Mouse (Mus musculus): ENCODE measurements around the gene Mcm7. TPM values are rescaled to one million over a fixed set of nuclear protein-coding genes. Genes with fewer than 3 reads are reported as not detected.

The Mcm7 gene
- polyA plus RNA-seq, 1 experiment from 2014 or later: 71.5 TPM

DNA sequence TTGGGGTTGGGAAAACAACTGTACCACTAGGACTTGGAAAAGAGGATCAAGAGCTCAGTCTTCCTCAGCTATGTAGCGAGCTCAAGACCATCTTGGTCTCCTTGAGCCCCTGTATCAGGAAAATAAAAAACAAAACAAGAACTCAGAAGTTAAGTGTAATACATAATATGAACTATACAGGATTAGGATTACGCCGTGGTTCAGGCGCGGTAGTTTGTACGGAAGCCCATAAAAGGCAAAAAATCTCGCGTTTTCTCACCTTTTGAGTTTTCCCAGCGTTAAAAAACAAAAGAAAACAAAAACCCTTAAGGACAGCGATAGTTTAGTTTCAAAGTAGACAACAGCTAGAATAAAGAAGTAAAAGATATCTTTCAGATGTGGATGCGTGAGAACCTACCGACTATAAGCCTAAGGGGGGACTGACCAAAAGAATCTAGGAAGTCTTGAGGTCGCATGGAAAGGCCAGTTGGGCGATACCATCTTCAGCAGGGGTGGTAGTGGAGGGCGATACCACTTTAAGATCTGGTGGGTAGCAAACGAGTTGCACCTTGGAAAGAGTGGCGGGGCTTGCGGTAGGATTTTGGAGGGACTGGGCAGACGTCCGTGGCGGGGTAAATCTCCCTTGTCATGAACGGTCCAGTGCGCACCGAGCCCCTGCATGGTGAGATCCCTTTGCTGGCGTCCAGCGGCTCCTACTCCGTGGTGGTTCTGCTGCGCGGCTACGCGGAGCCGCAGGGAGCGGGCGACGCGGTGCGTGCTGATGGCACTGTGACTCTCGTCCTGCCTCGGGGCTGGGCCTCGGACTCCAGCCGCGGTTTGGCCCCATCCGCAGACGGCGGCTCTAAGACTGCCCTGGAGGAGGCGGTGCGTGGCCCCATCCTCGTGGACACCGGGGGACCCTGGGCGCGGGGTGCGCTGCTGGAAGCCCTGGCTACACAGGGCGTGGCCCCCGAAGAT, 21.8 kb upstream of the Mcm7 start, which contains the start of gene Mblac1:
Gene Mblac1 (plus strand): TSS at position 544 of the 957 bp plus-strand sequence.
- peak within 1 kb of the TSS; percentile 84 for H3K9ac ChIP-seq (replicated peaks; ENCODE audit: low read depth, low read length)
- ATAC-seq (ENCODE audit: low read depth): peak; percentile 88
- H3K4me2 ChIP-seq (ENCODE audit: low read depth, low read length): peak within 1 kb of the TSS; percentile 96
- H3K27ac ChIP-seq (ENCODE audit: low read depth, low read length): peak within 1 kb of the TSS; percentile 90
- H3K4me1 ChIP-seq (ENCODE audit: control insufficient read depth, insufficient read depth, low read length): peaks cover 7% of the 10 kb centered on the region; the same call in 1 of the 2 replicates
- H3K9me3 ChIP-seq (ENCODE audit: control insufficient read depth, low read length): no peaks in the 10 kb centered on the region
- H3K27me3 ChIP-seq (ENCODE audit: control insufficient read depth, insufficient read depth, low read length): no peaks in the 10 kb centered on the region
- 7% methylated on average over 54 of the region's 54 CpGs for WGBS
- no peaks in the 10 kb centered on the region; the same call in 1 of the 2 replicates for H3K36me3 ChIP-seq (ENCODE audit: control insufficient read depth, insufficient read depth, low read length)
- H3K4me3 ChIP-seq (ENCODE audit: low read depth, low read length): peak within 1 kb of the TSS; percentile 76

DNA sequence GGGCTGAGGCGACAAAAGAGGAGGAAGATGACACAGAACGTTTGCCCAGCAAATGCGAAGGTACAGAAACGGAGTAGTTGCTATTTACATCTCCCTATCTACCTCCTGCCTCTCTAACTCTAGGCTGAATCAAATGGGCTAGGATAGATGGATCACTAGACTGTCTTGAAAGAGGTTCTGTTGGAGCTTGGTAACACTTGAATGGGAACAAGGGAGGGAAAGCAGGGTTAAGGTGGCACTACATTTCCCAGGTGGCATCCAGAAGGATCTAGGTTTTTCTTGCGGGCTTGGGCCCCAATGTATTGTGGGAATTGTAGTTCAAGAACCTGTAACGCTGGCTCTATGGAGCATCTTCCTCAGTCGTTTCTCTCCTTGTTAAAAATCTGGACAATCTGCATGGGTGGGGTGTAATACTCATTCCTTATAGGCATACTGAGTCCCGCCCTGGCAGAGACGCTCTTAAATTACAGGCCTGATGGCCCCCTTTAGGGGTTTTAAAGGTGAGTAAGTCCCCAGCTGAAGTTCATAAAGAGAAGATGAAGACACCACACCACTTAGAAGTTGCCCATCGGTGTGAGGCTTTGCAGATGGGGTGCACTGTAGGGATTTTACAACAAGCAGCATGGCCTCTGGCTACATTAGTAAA, 15.6 kb upstream of the Mcm7 start:
- H3K4me3 ChIP-seq (ENCODE audit: low read depth, low read length): peak overlapping the region; percentile 49
- peaks cover 16% of the 10 kb centered on the region; the same call in 1 of the 2 replicates for H3K36me3 ChIP-seq (ENCODE audit: control insufficient read depth, insufficient read depth, low read length)
- no peaks in the 10 kb centered on the region for H3K9me3 ChIP-seq (ENCODE audit: control insufficient read depth, low read length)
- peak; percentile 81 for ATAC-seq (ENCODE audit: low read depth)
- H3K27ac ChIP-seq (ENCODE audit: low read depth, low read length): peak overlapping the region; percentile 55
- peak overlapping the region; percentile 44 for H3K9ac ChIP-seq (replicated peaks; ENCODE audit: low read depth, low read length)
- WGBS: under 1% methylated on average over 10 of the region's 10 CpGs
- H3K4me1 ChIP-seq (ENCODE audit: control insufficient read depth, insufficient read depth, low read length): peaks cover 10% of the 10 kb centered on the region
- H3K27me3 ChIP-seq (ENCODE audit: control insufficient read depth, insufficient read depth, low read length): no peaks in the 10 kb centered on the region
- H3K4me2 ChIP-seq (ENCODE audit: low read depth, low read length): peak overlapping the region; percentile 86

DNA sequence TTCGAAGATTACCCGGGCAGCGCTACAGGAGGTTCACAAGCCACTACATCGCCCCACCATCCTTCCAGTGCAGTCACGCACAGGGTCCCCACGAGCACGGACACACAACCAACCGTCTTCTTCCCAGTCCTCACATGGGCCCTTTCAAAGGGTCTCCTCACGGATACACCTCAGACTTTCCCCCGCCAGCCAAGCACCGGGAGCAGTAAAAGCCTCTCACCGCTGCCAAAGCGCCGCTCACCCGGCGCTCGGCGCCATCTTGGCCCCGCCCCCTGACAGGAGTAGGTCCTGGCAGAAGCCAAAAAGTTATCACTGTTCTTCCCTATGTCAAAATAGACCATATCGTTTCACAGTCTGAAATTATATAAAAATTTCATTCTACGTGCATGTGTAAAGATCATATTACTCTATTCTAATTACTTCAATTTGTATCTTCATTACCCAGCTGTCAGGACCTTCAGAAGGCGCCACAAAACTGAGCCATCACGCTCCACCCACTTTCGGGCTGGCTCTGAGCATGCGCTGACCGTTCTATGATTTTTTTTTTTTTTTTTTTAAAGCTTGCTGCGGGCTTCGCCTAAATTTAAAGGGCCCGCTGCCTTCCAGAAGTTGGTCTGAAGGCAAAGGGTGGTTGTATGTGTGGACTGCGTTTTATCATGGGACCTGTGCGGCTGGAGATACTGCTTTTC, 14.9 kb upstream of the Mcm7 start, which contains the start of the genes Taf6 and Cnpy4:
Gene Taf6 (minus strand): TSS at position 502 of the 689 bp plus-strand sequence.
Gene Cnpy4 (plus strand): TSS at position 536 of the 689 bp plus-strand sequence.
- under 1% methylated on average over 31 of the region's 31 CpGs for WGBS
- peaks cover 10% of the 10 kb centered on the region for H3K4me1 ChIP-seq (ENCODE audit: control insufficient read depth, insufficient read depth, low read length)
- H3K4me2 ChIP-seq (ENCODE audit: low read depth, low read length): peak within 1 kb of the TSS; percentile 86
- peak within 1 kb of the TSS; percentile 74 for H3K9ac ChIP-seq (replicated peaks; ENCODE audit: low read depth, low read length)
- no peaks in the 10 kb centered on the region for H3K27me3 ChIP-seq (ENCODE audit: control insufficient read depth, insufficient read depth, low read length)
- H3K27ac ChIP-seq (ENCODE audit: low read depth, low read length): peak within 1 kb of the TSS; percentile 64
- peak within 1 kb of the TSS; percentile 49 for H3K4me3 ChIP-seq (ENCODE audit: low read depth, low read length)
- H3K36me3 ChIP-seq (ENCODE audit: control insufficient read depth, insufficient read depth, low read length): peaks cover 22% of the 10 kb centered on the region
- H3K9me3 ChIP-seq (ENCODE audit: control insufficient read depth, low read length): no peaks in the 10 kb centered on the region
- ATAC-seq (ENCODE audit: low read depth): peak; percentile 83

DNA sequence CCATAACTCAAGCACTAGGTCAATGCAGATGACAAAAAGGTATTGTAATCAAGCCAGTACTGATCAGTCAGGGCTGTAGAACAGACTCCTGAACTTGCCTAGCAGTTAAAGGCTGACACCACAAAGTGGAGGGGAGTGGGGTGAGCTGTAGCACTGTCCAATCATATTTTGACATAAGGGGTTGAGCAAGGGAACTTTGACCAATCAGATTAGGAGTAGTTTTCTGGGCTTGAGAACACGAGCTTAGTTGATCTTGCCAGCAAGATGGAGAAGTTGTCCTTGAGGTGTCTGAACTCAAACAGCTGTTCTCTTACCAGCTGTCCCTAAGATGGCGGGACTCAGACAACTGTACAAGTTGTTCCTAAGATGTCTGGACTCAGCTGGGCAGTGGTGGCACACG, 995 bp upstream of the Mcm7 start:
- H3K9me3 ChIP-seq (ENCODE audit: control insufficient read depth, low read length): no peaks in the 10 kb centered on the region
- no peak for ATAC-seq (ENCODE audit: low read depth)
- H3K4me1 ChIP-seq (ENCODE audit: control insufficient read depth, insufficient read depth, low read length): peaks cover 15% of the 10 kb centered on the region
- H3K36me3 ChIP-seq (ENCODE audit: control insufficient read depth, insufficient read depth, low read length): peaks cover 34% of the 10 kb centered on the region
- no peak overlapping the region for H3K4me3 ChIP-seq (ENCODE audit: low read depth, low read length)
- peak overlapping the region; percentile 56; the same call in 1 of the 2 replicates for H3K4me2 ChIP-seq (ENCODE audit: low read depth, low read length)
- no peak overlapping the region for H3K27ac ChIP-seq (ENCODE audit: low read depth, low read length)
- H3K27me3 ChIP-seq (ENCODE audit: control insufficient read depth, insufficient read depth, low read length): no peaks in the 10 kb centered on the region
- H3K9ac ChIP-seq (replicated peaks; ENCODE audit: low read depth, low read length): no peak overlapping the region
- WGBS: 86% methylated on average over 3 of the region's 3 CpGs

DNA sequence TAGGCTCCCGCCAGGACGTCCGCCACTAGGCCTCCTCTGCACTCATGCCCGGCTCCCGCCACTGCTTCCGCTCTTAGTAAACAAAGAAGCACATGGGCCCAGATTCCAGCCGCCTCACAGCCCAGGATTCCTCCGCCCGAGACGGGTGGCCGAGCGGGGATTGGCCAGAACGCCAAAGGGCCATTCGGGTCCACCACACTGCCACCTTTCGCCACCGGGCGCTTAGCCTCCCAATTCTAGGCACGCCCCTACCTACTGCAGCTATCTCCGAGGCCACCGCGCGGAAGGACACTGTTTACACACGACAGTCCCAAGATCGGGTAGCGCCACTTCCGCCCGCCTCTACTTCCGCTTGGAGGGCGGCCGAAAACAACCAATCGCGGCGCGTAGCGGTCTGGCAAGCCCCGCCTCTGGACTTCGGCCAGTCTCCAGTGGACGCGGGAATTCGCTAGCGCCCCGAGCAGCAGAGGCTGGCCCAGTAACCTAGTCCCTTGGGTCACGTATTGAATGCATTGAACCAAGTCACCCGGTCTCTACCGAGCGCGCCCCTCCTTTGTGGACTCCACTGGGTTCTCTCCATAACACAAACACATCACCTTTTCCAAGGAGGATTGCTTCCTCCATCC, 1.2 kb downstream of the Mcm7 start:
- Histone ChIP-seq H3K4me3 (ENCODE audit: low read depth, low read length) (peak overlapping the region; percentile 44), H3K27ac (ENCODE audit: low read depth, low read length) (peak overlapping the region; percentile 89), H3K4me1 (ENCODE audit: control insufficient read depth, insufficient read depth, low read length) (peaks cover 15% of the 10 kb centered on the region), H3K27me3 (ENCODE audit: control insufficient read depth, insufficient read depth, low read length) (no peaks in the 10 kb centered on the region), H3K36me3 (ENCODE audit: control insufficient read depth, insufficient read depth, low read length) (peaks cover 38% of the 10 kb centered on the region), H3K4me2 (ENCODE audit: low read depth, low read length) (peak overlapping the region; percentile 57), H3K9ac (replicated peaks; ENCODE audit: low read depth, low read length) (peak overlapping the region; percentile 57), H3K9me3 (ENCODE audit: control insufficient read depth, low read length) (no peaks in the 10 kb centered on the region)
- WGBS: under 1% methylated on average over 46 of the region's 47 CpGs
- peak; percentile 89 for ATAC-seq (ENCODE audit: low read depth)

DNA sequence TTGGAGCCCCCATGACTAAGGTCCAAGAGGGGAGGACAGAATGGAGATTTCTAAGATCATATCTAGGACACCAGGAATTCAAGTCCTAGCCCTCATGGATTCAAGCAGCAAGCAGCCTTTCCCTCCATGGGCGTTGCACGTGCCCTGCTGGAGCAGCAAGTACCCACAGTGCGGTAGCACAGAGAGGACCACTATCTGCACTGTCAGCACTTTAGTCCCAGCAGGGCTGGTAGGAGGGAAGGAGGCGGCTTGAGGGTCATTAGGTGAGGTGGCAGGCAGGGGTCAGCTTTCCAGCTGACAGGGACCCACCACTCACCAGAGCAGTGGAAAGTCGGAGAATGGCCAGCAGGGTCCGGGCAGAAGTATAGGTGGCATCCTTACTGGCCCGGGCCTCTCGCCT, 6.6 kb downstream of the Mcm7 start:
- Histone ChIP-seq H3K4me3 (ENCODE audit: low read depth, low read length) (no peak overlapping the region), H3K9me3 (ENCODE audit: control insufficient read depth, low read length) (no peaks in the 10 kb centered on the region), H3K9ac (replicated peaks; ENCODE audit: low read depth, low read length) (no peak overlapping the region), H3K27ac (ENCODE audit: low read depth, low read length) (no peak overlapping the region), H3K27me3 (ENCODE audit: control insufficient read depth, insufficient read depth, low read length) (no peaks in the 10 kb centered on the region), H3K4me2 (ENCODE audit: low read depth, low read length) (no peak overlapping the region), H3K4me1 (ENCODE audit: control insufficient read depth, insufficient read depth, low read length) (peaks cover 16% of the 10 kb centered on the region), H3K36me3 (ENCODE audit: control insufficient read depth, insufficient read depth, low read length) (peaks cover 67% of the 10 kb centered on the region)
- ATAC-seq (ENCODE audit: low read depth): no peak
- WGBS: 71% methylated on average over 8 of the region's 8 CpGs

DNA sequence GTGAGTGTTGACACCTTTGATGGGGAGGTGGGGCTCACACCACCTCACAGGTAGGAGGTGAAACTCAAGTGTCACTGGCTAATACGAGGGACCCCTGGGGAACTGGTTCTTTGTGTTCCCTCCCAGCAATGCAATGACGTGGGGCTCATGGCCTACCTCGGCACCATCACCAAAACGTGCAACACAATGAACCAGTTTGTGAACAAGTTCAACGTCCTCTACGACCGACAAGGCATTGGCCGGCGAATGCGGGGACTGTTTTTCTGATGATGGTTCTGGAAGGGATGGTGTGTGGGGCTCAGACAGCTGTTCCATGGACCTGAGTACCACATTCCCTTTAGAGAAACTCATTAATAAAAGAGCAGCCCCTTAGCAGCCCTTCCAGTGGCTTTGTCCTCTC, 8.6 kb downstream of the Mcm7 start:
- Histone ChIP-seq H3K9me3 (ENCODE audit: control insufficient read depth, low read length) (no peaks in the 10 kb centered on the region), H3K4me1 (ENCODE audit: control insufficient read depth, insufficient read depth, low read length) (peaks cover 8% of the 10 kb centered on the region), H3K9ac (replicated peaks; ENCODE audit: low read depth, low read length) (no peak overlapping the region), H3K4me3 (ENCODE audit: low read depth, low read length) (no peak overlapping the region), H3K4me2 (ENCODE audit: low read depth, low read length) (no peak overlapping the region), H3K27ac (ENCODE audit: low read depth, low read length) (no peak overlapping the region), H3K27me3 (ENCODE audit: control insufficient read depth, insufficient read depth, low read length) (no peaks in the 10 kb centered on the region), H3K36me3 (ENCODE audit: control insufficient read depth, insufficient read depth, low read length) (peaks cover 61% of the 10 kb centered on the region)
- ATAC-seq (ENCODE audit: low read depth): no peak
- 71% methylated on average over 10 of the region's 10 CpGs for WGBS

DNA sequence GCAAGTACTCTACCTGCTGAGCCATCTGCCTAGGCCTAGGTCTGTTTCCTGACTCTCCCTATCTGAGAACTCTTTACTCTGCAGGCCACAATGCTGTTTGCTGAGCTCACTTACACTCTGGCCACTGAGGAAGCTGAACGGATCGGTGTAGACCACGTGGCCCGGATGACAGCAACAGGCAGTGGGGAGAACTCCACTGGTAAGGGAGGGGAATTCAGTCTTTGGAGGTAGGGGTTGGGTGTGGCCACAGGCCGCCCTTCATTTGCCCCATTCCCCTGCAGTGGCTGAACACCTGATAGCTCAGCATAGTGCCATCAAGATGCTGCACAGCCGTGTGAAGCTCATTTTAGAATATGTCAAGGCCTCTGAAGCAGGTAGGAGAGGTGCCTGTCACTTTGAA, 9.2 kb downstream of the Mcm7 start:
- Histone ChIP-seq H3K27me3 (ENCODE audit: control insufficient read depth, insufficient read depth, low read length) (no peaks in the 10 kb centered on the region), H3K27ac (ENCODE audit: low read depth, low read length) (no peak overlapping the region), H3K4me1 (ENCODE audit: control insufficient read depth, insufficient read depth, low read length) (peaks cover 8% of the 10 kb centered on the region), H3K36me3 (ENCODE audit: control insufficient read depth, insufficient read depth, low read length) (peaks cover 55% of the 10 kb centered on the region), H3K4me3 (ENCODE audit: low read depth, low read length) (no peak overlapping the region), H3K9ac (replicated peaks; ENCODE audit: low read depth, low read length) (no peak overlapping the region), H3K4me2 (ENCODE audit: low read depth, low read length) (no peak overlapping the region), H3K9me3 (ENCODE audit: control insufficient read depth, low read length) (no peaks in the 10 kb centered on the region)
- WGBS: 76% methylated on average over 6 of the region's 6 CpGs
- ATAC-seq (ENCODE audit: low read depth): no peak

Measured in neural tube, embryonic 14.5 days (tissue).